Mouse (Mus musculus): ENCODE results near the gene Ccdc177.

DNA sequence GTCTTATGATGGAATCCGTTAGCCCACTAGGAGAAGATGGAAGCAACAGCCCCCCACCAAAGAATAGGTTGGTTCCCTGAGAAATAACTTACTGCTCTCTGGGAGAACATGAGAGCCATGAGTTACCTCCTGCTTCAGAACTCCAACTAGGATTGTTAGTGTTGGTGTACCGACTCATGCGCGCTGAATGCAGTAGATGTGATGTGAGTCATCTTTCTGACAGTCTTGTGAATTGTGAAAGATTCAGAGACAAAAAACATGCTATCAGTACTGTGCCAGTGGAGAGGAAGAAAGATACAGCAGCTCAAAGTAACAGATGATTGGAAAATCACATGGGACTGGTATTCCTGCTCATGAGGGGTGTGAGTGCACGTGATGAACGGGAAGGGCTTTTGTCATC is 8.9 kb downstream of the Ccdc177 start:
- TF ChIP-seq CTCF (conservative IDR thresholded peaks at IDR 0.05; ENCODE audit: insufficient read depth, insufficient read length, low read depth, low read length) (no peak), POLR2A (IDR thresholded peaks at IDR 0.05; ENCODE audit: low read depth, low read length) (no peak)
